8 mouse cellular contexts compared by ENCODE assay signal in genomic region chr9:63612565-63613515, GRCm38 (mm10). TPM values are rescaled to one million over a fixed set of nuclear protein-coding genes. Genes with fewer than 3 reads are reported as not detected.
A peak's percentile ranks its signal among the peaks of the same experiment; 100 is the strongest.
DNase-seq lines count a peak whose midpoint lies in the region; ATAC-seq and TF ChIP-seq lines count a peak whose summit lies in the region.

No protein-coding gene starts in this region.

- peaks cover 22% of the 10 kb centered on the region for H3K4me1 ChIP-seq in hindbrain, embryonic 16.5 days (ENCODE audit: control insufficient read depth, insufficient read depth, low read depth, low read length)
- H3K4me1 ChIP-seq in liver, embryonic 16.5 days (ENCODE audit: control insufficient read depth, low read depth, low read length) = peaks cover 4% of the 10 kb centered on the region; the same call in 1 of the 2 replicates
- H3K4me1 ChIP-seq in stomach, postnatal 0 days (replicated peaks; ENCODE audit: control insufficient read depth, insufficient read depth) = 0 out of 2 replicates have a peak, but pooled peaks cover 3% of the 10 kb centered on the region

- ATAC-seq in hindbrain, embryonic 16.5 days = peak; percentile 83
- ATAC-seq in liver, embryonic 16.5 days (ENCODE audit: low read depth) = no peak
- ATAC-seq in stomach, postnatal 0 days (ENCODE audit: low FRiP score, low TSS enrichment) = peak; percentile 60

- TF ChIP-seq EP300 in stomach, postnatal 0 days (optimal IDR thresholded peaks at IDR 0.05) = no peak

- no peaks in the 10 kb centered on the region for H3K27me3 ChIP-seq in hindbrain, embryonic 16.5 days (replicated peaks; ENCODE audit: control insufficient read depth, insufficient read depth, low read length)
- H3K27me3 ChIP-seq in liver, embryonic 16.5 days (ENCODE audit: control insufficient read depth, insufficient read depth, low read depth, low read length) = no peaks in the 10 kb centered on the region
- no peaks in the 10 kb centered on the region for H3K27me3 ChIP-seq in stomach, postnatal 0 days (ENCODE audit: control insufficient read depth, insufficient read depth, low read length)

- no peak for DNase-seq in left cerebral cortex, adult 2 months (ENCODE audit: extremely low spot score in 1 of 2, low spot score in 2 of 2)
- DNase-seq in left cerebral cortex, postnatal 14 days (ENCODE audit: low spot score in 2 of 2) = no peak
- DNase-seq in embryo, embryonic 10 days (ENCODE audit: low spot score) = peak; percentile 62
- peak; percentile 42 for DNase-seq in stomach, postnatal 0 days (ENCODE audit: low spot score)
- no peak for DNase-seq in layer of hippocampus, adult 8-10 months (ENCODE audit: low spot score in 2 of 2)
- DNase-seq in thymus, adult 18-20 months = no peak

- no peak overlapping the region for H3K9ac ChIP-seq in hindbrain, embryonic 16.5 days (ENCODE audit: low read depth, low read length)
- H3K9ac ChIP-seq in liver, embryonic 16.5 days (ENCODE audit: low read depth, low read length) = no peak overlapping the region
- H3K9ac ChIP-seq in stomach, postnatal 0 days (ENCODE audit: low read length) = no peak overlapping the region

- intact Hi-C loops in left cerebral cortex, adult 2 months (cut with DNase I) = loop anchor here (5.0 kb wide), 1 partner anchor 476 kb away; no protein-coding TSS in a partner anchor
- intact Hi-C loops in left cerebral cortex, postnatal 14 days (cut with DNase I) = no loop called here

- peak overlapping the region; percentile 7; the same call in 1 of the 2 replicates for H3K4me2 ChIP-seq in hindbrain, embryonic 16.5 days (ENCODE audit: low read length)
- H3K4me2 ChIP-seq in liver, embryonic 16.5 days (ENCODE audit: low read depth, low read length) = no peak overlapping the region
- H3K4me2 ChIP-seq in stomach, postnatal 0 days (replicated peaks; ENCODE audit: low read depth) = 0 out of 2 replicates have a peak overlapping the region, but pooled peaks have one; percentile 2

- H3K4me3 ChIP-seq in left cerebral cortex, adult 2 months = no peak overlapping the region
- H3K4me3 ChIP-seq in hindbrain, embryonic 16.5 days (ENCODE audit: low read length) = no peak overlapping the region
- no peak overlapping the region for H3K4me3 ChIP-seq in liver, embryonic 16.5 days (ENCODE audit: low read depth, low read length)
- no peak overlapping the region for H3K4me3 ChIP-seq in stomach, postnatal 0 days (ENCODE audit: low read depth, low read length)

- 46% methylated on average over 16 of the region's 16 CpGs for WGBS in hindbrain, embryonic 16.5 days
- 58% methylated on average over 16 of the region's 16 CpGs for WGBS in liver, embryonic 16.5 days (ENCODE audit: insufficient replicate concordance)
- 33% methylated on average over 16 of the region's 16 CpGs for WGBS in stomach, postnatal 0 days

- H3K27ac ChIP-seq in left cerebral cortex, adult 2 months = no peak overlapping the region
- no peak overlapping the region for H3K27ac ChIP-seq in hindbrain, embryonic 16.5 days (ENCODE audit: low read depth, low read length)
- peak overlapping the region; percentile 15; the same call in 1 of the 2 replicates for H3K27ac ChIP-seq in liver, embryonic 16.5 days (ENCODE audit: low read length)
- H3K27ac ChIP-seq in stomach, postnatal 0 days (replicated peaks) = no peak overlapping the region; the same call in none of the 2 replicates

- peaks cover 9% of the 10 kb centered on the region; the same call in 1 of the 2 replicates for H3K36me3 ChIP-seq in hindbrain, embryonic 16.5 days (ENCODE audit: control insufficient read depth, insufficient read depth, low read length)
- peaks cover 7% of the 10 kb centered on the region for H3K36me3 ChIP-seq in liver, embryonic 16.5 days (ENCODE audit: control insufficient read depth, insufficient read depth)
- H3K36me3 ChIP-seq in stomach, postnatal 0 days (ENCODE audit: control insufficient read depth, insufficient read depth, low read length) = no peaks in the 10 kb centered on the region

- H3K9me3 ChIP-seq in hindbrain, embryonic 16.5 days (ENCODE audit: control insufficient read depth, low read length) = no peaks in the 10 kb centered on the region
- H3K9me3 ChIP-seq in liver, embryonic 16.5 days (replicated peaks; ENCODE audit: control insufficient read depth, low read length) = no peaks in the 10 kb centered on the region
- no peaks in the 10 kb centered on the region for H3K9me3 ChIP-seq in stomach, postnatal 0 days (ENCODE audit: control insufficient read depth, low read length)

- TF ChIP-seq CTCF in left cerebral cortex, adult 2 months (IDR thresholded peaks at IDR 0.05) = peak; percentile 41
- TF ChIP-seq CTCF in stomach, postnatal 0 days (IDR thresholded peaks at IDR 0.05; ENCODE audit: low read depth) = peak; percentile 69

RNA-seq across cellular contexts. Expression of gene Aagab, which starts 10.4 kb away (rescaled TPM):
- 10 to 100 TPM; 52.8 to 54.2 TPM for total RNA-seq in left cerebral cortex, adult 2 months (2021)
- total RNA-seq in left cerebral cortex, postnatal 14 days (2021) = 10 to 100 TPM; 44.2 to 46.5 TPM
- polyA plus RNA-seq in hindbrain, embryonic 16.5 days (2015; fragmentation: Nextera tagmentation; extraction: Ambion mirVana) = 63.4 and 66.0 TPM in 2 replicates
- 14.2 and 14.3 TPM in 2 replicates for polyA plus RNA-seq in liver, embryonic 16.5 days (2015; fragmentation: Nextera tagmentation; extraction: Ambion mirVana)
- 26.8 and 27.6 TPM in 2 replicates for polyA plus RNA-seq in stomach, postnatal 0 days (2015; fragmentation: Nextera tagmentation; extraction: Ambion mirVana)
- total RNA-seq in layer of hippocampus, adult 8-10 months (2022) = 10 to 100 TPM; 50.0 to 62.6 (median 61.7) TPM

RNA-seq across cellular contexts. Expression of gene Iqch, which starts 10.5 kb away (rescaled TPM):
- not detected for total RNA-seq in left cerebral cortex, adult 2 months (2021)
- total RNA-seq in left cerebral cortex, postnatal 14 days (2021) = under 1 TPM in 1 of 2 experiments, not detected in 1; 0.19 TPM
- 0.14 and 0.16 TPM in 2 replicates for polyA plus RNA-seq in hindbrain, embryonic 16.5 days (2015; fragmentation: Nextera tagmentation; extraction: Ambion mirVana)
- 0.02 TPM in 1 of 2 replicates, not detected in the other for polyA plus RNA-seq in liver, embryonic 16.5 days (2015; fragmentation: Nextera tagmentation; extraction: Ambion mirVana)
- 0.06 TPM in 1 of 2 replicates, not detected in the other for polyA plus RNA-seq in stomach, postnatal 0 days (2015; fragmentation: Nextera tagmentation; extraction: Ambion mirVana)
- total RNA-seq in layer of hippocampus, adult 8-10 months (2022) = under 1 TPM in 1 of 4 experiments, not detected in 3; 0.18 TPM

Comparison
In these comparisons a context has a peak if more than half of its experiments do, and no peak if none do; other contexts are left out.
1. DNase-seq: peak in embryo, embryonic 10 days (single experiment) and stomach, postnatal 0 days (single experiment); none in left cerebral cortex, adult 2 months (0 of 2), left cerebral cortex, postnatal 14 days (0 of 2), layer of hippocampus, adult 8-10 months (0 of 2) and thymus, adult 18-20 months (0 of 2).